Mouse (Mus musculus) spleen, adult 18-20 months (tissue): Measurements from ENCODE around the gene Olfr1195.
"Not testable (repeated sequence)": the region's sequence is repeated elsewhere in the genome, so short reads cannot be mapped to it uniquely, and the experiment has no call there.

ENCODE experiments used
- DNase-seq, 2 experiments: peaks; one replicate each; pipeline ENCODE4 v3.0.0; 2022; ENCODE audit warnings: mixed read lengths in 2 of 2

Olfr1195 gene

GRCm38 (mm10) chr2:88689087-88689486 lies at the start of gene Olfr1195:
Gene Olfr1195, minus strand, starts transcription at chr2:88689187.
- no peak for DNase-seq

DNA sequence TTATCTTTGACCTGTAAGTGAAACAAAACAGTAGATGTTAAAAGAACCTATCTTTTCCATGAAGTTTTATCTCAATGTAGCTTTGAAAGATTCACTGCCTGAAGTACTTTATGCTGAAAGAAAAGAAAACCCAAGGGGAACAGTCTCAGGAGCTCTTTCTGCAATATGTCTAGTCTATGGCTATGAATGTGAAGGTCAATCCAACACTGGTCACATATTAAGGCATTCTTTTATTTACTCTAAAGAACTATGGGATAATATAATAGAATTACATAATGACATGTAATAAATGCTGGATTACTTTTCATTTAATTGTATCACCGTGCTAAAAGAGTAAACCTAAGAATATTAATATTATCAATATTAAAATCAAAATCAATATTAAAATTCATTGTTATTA lies 43.3 kb upstream of the Olfr1195 start, which contains the start of gene Olfr1197:
Olfr1197 (minus strand) TSS at position 101 of the 400 bp plus-strand sequence.
- no peak for DNase-seq

DNA sequence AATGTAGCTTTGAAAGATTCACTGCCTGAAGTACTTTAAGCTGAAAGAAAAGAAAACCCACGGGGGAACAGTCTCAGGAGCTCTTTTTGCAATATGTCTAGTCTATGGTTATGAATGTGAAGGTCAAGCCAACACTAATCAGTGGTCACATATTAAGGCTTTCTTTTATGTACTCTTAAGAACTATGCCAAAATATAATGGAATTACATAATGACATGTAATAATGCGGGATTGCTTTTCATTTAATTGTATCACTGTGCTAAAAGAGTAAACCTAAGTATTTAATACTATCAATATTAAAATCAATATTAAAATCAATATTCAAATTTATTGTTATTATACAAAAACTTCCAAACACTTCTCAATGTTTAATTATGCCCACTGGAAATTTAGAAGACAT lies 15.5 kb upstream of the Olfr1195 start, which contains the start of gene Olfr1196:
Olfr1196 (minus strand) TSS at position 101 of the 400 bp plus-strand sequence.
- no peak for DNase-seq

DNA sequence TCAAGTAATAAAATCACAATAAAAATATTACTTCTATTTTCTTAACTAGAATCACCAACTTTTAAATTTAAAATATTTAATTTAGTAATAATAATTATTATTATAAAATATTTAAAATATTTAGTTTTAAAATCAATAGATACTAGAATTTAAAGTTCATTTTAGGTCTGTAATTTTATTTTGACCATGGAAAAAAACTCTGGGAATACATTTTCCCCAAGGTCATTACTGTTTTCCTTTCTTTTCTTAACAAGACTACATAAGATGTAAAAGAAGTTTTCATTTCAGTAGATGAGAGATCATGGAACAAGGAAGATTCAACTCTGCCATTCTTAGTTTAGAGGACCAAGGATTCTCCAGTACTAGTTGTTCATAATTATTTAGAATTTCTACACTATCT lies 13.7 kb downstream of the Olfr1195 start, which contains the start of gene Olfr1193:
Olfr1193 (plus strand) TSS at position 301 of the 400 bp plus-strand sequence.
- DNase-seq = not testable (repeated sequence)

GRCm38 (mm10) chr2:88648209-88648608 lies 40.8 kb downstream of the Olfr1195 start, which contains the start of gene Olfr1192-ps1:
Gene Olfr1192-ps1, plus strand, starts transcription at chr2:88648509.
- DNase-seq = no peak

- not testable (repeated sequence) for DNase-seq
Observed at GRCm38 (mm10) chr2:88640242-88640641, 48.7 kb downstream of the Olfr1195 start, which contains the start of gene Olfr1191-ps1. Gene Olfr1191-ps1, plus strand, starts transcription at chr2:88640542.
